Mouse (Mus musculus): Measurements from ENCODE around the gene Abca7. TPM values are rescaled to one million over a fixed set of nuclear protein-coding genes. Genes with fewer than 3 reads are reported as not detected.

Gene Abca7
- polyA plus RNA-seq, 1 experiment, result 79.5 TPM

GRCm38 (mm10) chr10:80030736-80031135, 34.4 kb downstream of the Abca7 start:
- 92% methylated on average over 17 of the region's 17 CpGs for WGBS
- peaks cover 18% of the 10 kb centered on the region for H3K4me1 ChIP-seq (replicated peaks; ENCODE audit: control insufficient read depth, insufficient read depth, low read length)
- H3K27me3 ChIP-seq (ENCODE audit: control insufficient read depth, insufficient read depth, low read length), result no peaks in the 10 kb centered on the region
- DNase-seq, result no peak
- H3K4me3 ChIP-seq (ENCODE audit: control insufficient read depth, insufficient read depth, low read length), result no peak overlapping the region
- TF ChIP-seq POLR2A (IDR thresholded peaks at IDR 0.05; ENCODE audit: control insufficient read depth, extremely low read depth, insufficient read depth, low read length, poor library complexity) (no peak), CTCF (IDR thresholded peaks at IDR 0.05; ENCODE audit: borderline replicate concordance, control insufficient read depth, extremely low read depth, insufficient read depth, low read length, poor library complexity) (no peak)
- H3K36me3 ChIP-seq (ENCODE audit: control insufficient read depth, insufficient read depth, low read length), result peaks cover 70% of the 10 kb centered on the region
- no peak overlapping the region for H3K27ac ChIP-seq (ENCODE audit: control insufficient read depth, insufficient read depth, low read length)

DNA sequence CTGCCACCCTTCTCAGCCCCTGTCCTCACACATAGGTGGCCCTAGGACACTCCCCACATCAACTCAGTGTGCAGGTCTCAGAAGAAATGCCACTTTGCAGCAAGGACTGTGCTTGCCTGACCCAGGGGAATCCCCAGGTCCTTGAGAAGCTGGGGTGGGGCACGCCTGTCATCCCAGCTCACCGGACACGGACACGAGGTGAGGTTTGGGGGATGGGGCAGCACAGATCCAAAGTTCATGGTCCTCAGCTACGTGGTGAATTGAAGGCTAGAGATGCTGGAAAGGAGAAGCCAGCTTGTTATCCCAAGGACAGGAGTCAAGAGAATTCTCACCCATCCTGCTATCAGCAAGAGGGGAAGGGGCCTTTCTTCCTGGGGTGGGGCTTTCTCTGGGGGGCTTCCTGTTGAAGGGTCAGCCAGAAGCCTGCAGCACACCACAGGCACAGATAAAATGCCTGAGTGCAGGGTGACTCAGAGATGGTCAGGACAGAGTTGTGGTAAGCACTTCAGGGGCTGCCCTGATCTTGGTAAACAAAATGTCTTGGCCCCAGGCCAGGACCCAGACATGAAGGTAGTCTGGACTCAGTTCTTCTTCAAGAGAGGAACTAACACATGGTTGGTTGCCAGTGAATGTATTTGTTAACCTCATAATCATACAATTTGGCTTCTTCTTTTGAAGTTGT, 36.6 kb downstream of the Abca7 start:
- Histone ChIP-seq H3K36me3 (ENCODE audit: control insufficient read depth, insufficient read depth, low read length) (peaks cover 57% of the 10 kb centered on the region), H3K4me1 (replicated peaks; ENCODE audit: control insufficient read depth, insufficient read depth, low read length) (peaks cover 17% of the 10 kb centered on the region), H3K27me3 (ENCODE audit: control insufficient read depth, insufficient read depth, low read length) (no peaks in the 10 kb centered on the region), H3K27ac (ENCODE audit: control insufficient read depth, insufficient read depth, low read length) (peak overlapping the region; percentile 64; the same call in 1 of the 2 replicates), H3K4me3 (ENCODE audit: control insufficient read depth, insufficient read depth, low read length) (no peak overlapping the region)
- DNase-seq, result no peak
- TF ChIP-seq POLR2A (IDR thresholded peaks at IDR 0.05; ENCODE audit: control insufficient read depth, extremely low read depth, insufficient read depth, low read length, poor library complexity) (no peak), CTCF (IDR thresholded peaks at IDR 0.05; ENCODE audit: borderline replicate concordance, control insufficient read depth, extremely low read depth, insufficient read depth, low read length, poor library complexity) (no peak)
- WGBS, result 49% methylated on average over 5 of the region's 5 CpGs

GRCm38 (mm10) chr10:80033511-80034391, 37.5 kb downstream of the Abca7 start:
- Histone ChIP-seq H3K36me3 (ENCODE audit: control insufficient read depth, insufficient read depth, low read length) (peaks cover 48% of the 10 kb centered on the region), H3K27me3 (ENCODE audit: control insufficient read depth, insufficient read depth, low read length) (no peaks in the 10 kb centered on the region), H3K4me1 (replicated peaks; ENCODE audit: control insufficient read depth, insufficient read depth, low read length) (peaks cover 23% of the 10 kb centered on the region), H3K27ac (ENCODE audit: control insufficient read depth, insufficient read depth, low read length) (peak overlapping the region; percentile 48; the same call in 1 of the 2 replicates), H3K4me3 (ENCODE audit: control insufficient read depth, insufficient read depth, low read length) (no peak overlapping the region)
- 58% methylated on average over 9 of the region's 9 CpGs for WGBS
- TF ChIP-seq CTCF (IDR thresholded peaks at IDR 0.05; ENCODE audit: borderline replicate concordance, control insufficient read depth, extremely low read depth, insufficient read depth, low read length, poor library complexity), result no peak
- TF ChIP-seq POLR2A (IDR thresholded peaks at IDR 0.05; ENCODE audit: control insufficient read depth, extremely low read depth, insufficient read depth, low read length, poor library complexity), result no peak
- DNase-seq, result no peak

- no peak for TF ChIP-seq POLR2A (IDR thresholded peaks at IDR 0.05; ENCODE audit: control insufficient read depth, extremely low read depth, insufficient read depth, low read length, poor library complexity)
- TF ChIP-seq CTCF (IDR thresholded peaks at IDR 0.05; ENCODE audit: borderline replicate concordance, control insufficient read depth, extremely low read depth, insufficient read depth, low read length, poor library complexity), result no peak
- H3K36me3 ChIP-seq (ENCODE audit: control insufficient read depth, insufficient read depth, low read length), result peaks cover 36% of the 10 kb centered on the region
- no peak for DNase-seq
- no peak overlapping the region for H3K27ac ChIP-seq (ENCODE audit: control insufficient read depth, insufficient read depth, low read length)
- H3K4me1 ChIP-seq (replicated peaks; ENCODE audit: control insufficient read depth, insufficient read depth, low read length), result peaks cover 24% of the 10 kb centered on the region
- no peak overlapping the region for H3K4me3 ChIP-seq (ENCODE audit: control insufficient read depth, insufficient read depth, low read length)
- no peaks in the 10 kb centered on the region for H3K27me3 ChIP-seq (ENCODE audit: control insufficient read depth, insufficient read depth, low read length)
- WGBS, result 96% methylated on average over 8 of the region's 8 CpGs
These were observed 38.9 kb downstream of the Abca7 start for GRCm38 (mm10) chr10:80035148-80035547.

DNA sequence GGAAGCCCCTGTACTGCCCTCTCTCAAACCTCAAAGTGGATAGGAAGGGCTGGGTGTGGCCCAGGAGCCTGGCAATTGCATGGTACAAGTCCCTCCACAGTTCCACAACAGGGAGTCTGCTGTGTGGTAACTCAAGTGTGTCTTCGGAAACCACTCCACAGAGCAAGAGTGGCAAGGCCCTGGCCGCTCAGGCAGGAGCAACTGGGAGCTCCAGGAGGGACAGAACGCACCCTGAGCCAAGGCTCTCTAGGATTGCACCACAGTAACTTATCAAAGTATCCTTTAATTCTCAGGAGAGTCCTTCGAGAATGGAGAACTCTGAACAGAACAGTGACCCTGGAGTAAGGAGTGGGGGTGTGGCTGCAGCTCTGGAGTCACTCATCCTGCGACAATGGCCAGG, 39.4 kb downstream of the Abca7 start:
- H3K4me3 ChIP-seq (ENCODE audit: control insufficient read depth, insufficient read depth, low read length), result no peak overlapping the region
- peaks cover 30% of the 10 kb centered on the region for H3K36me3 ChIP-seq (ENCODE audit: control insufficient read depth, insufficient read depth, low read length)
- H3K4me1 ChIP-seq (replicated peaks; ENCODE audit: control insufficient read depth, insufficient read depth, low read length), result peaks cover 22% of the 10 kb centered on the region
- no peaks in the 10 kb centered on the region for H3K27me3 ChIP-seq (ENCODE audit: control insufficient read depth, insufficient read depth, low read length)
- H3K27ac ChIP-seq (ENCODE audit: control insufficient read depth, insufficient read depth, low read length), result no peak overlapping the region
- TF ChIP-seq CTCF (IDR thresholded peaks at IDR 0.05; ENCODE audit: borderline replicate concordance, control insufficient read depth, extremely low read depth, insufficient read depth, low read length, poor library complexity), result no peak
- TF ChIP-seq POLR2A (IDR thresholded peaks at IDR 0.05; ENCODE audit: control insufficient read depth, extremely low read depth, insufficient read depth, low read length, poor library complexity), result no peak
- DNase-seq, result no peak
- WGBS, result 94% methylated on average over 5 of the region's 5 CpGs

DNA sequence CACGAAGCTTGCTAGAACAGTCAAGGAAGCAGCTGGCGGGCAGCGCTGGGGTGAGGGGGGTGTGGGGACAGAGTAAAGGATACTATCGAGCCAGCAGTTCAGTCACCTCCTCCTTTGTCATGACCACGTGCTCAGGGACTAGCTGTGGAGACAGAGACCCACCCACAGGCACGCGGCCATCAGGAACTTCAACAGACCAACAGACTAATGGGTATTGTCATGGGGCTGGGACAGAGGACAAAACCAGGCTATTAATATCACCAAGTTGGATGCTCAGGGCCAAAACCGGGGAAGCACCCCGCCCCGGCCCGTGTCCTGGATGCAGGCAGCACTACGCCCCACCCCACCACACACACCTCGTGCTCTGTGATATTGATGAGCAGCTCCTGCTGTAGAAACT, 40.5 kb downstream of the Abca7 start:
- TF ChIP-seq POLR2A (IDR thresholded peaks at IDR 0.05; ENCODE audit: control insufficient read depth, extremely low read depth, insufficient read depth, low read length, poor library complexity), result no peak
- no peak for TF ChIP-seq CTCF (IDR thresholded peaks at IDR 0.05; ENCODE audit: borderline replicate concordance, control insufficient read depth, extremely low read depth, insufficient read depth, low read length, poor library complexity)
- DNase-seq, result no peak
- Histone ChIP-seq H3K27ac (ENCODE audit: control insufficient read depth, insufficient read depth, low read length) (no peak overlapping the region), H3K27me3 (ENCODE audit: control insufficient read depth, insufficient read depth, low read length) (no peaks in the 10 kb centered on the region), H3K4me1 (replicated peaks; ENCODE audit: control insufficient read depth, insufficient read depth, low read length) (peaks cover 17% of the 10 kb centered on the region), H3K4me3 (ENCODE audit: control insufficient read depth, insufficient read depth, low read length) (no peak overlapping the region), H3K36me3 (ENCODE audit: control insufficient read depth, insufficient read depth, low read length) (peaks cover 19% of the 10 kb centered on the region)
- 96% methylated on average over 13 of the region's 13 CpGs for WGBS
